Mouse (Mus musculus): ENCODE measurements around the gene Hfe. TPM values are rescaled to one million over a fixed set of nuclear protein-coding genes. Genes with fewer than 3 reads are reported as not detected.

The Hfe gene
- total and polyA plus RNA-seq, 3 experiments = 0.08 to 1.0 (median 0.39) TPM

- TF ChIP-seq UBTF (IDR thresholded peaks at IDR 0.05; ENCODE audit: low read depth, low read length) (0 out of 2 replicates have a peak, but pooled peaks have one; percentile 94), GABPA (IDR thresholded peaks at IDR 0.05; ENCODE audit: insufficient replicate concordance, low read depth, low read length) (no peak), USF2 (conservative IDR thresholded peaks at IDR 0.05; ENCODE audit: low read depth, low read length) (peak; percentile 12; the same call in 1 of the 2 replicates), MYC (IDR thresholded peaks at IDR 0.05; ENCODE audit: low read depth, low read length) (no peak; the same call in 1 of the 2 replicates), ETS1 (conservative IDR thresholded peaks at IDR 0.05; ENCODE audit: low read depth, low read length) (peak; percentile 49; the same call in 1 of the 2 replicates), HCFC1 (IDR thresholded peaks at IDR 0.05; ENCODE audit: low read depth, low read length) (peak; percentile 39; the same call in 1 of the 2 replicates)
Measured at GRCm38 (mm10) chr13:23744421-23745380, 34.0 kb upstream of the Hfe start (continued).

GRCm38 (mm10) chr13:23743963-23744362, 33.3 kb upstream of the Hfe start:
- Histone ChIP-seq H3K9ac (ENCODE audit: insufficient read depth, low read depth) (peak overlapping the region; percentile 74; the same call in 1 of the 2 replicates), H3K9me3 (replicated peaks; ENCODE audit: low read length) (no peaks in the 10 kb centered on the region), H3K4me3 (replicated peaks in 1 of 3; ENCODE audit: low read depth in 2 of 3, low read length in 2 of 3, poor library complexity in 1 of 3) (no peak overlapping the region), H3K27ac (ENCODE audit: insufficient read depth, low read depth) (peak overlapping the region; percentile 62), H3K79me2 (replicated peaks; ENCODE audit: control insufficient read depth, extremely low read depth, insufficient read depth, poor library complexity, severe bottlenecking) (no peaks in the 10 kb centered on the region), H3K36me3 (replicated peaks in 1 of 2; ENCODE audit: control insufficient read depth in 1 of 2, insufficient read depth in 1 of 2, low read length in 1 of 2) (no peaks in the 10 kb centered on the region), H3K27me3 (replicated peaks) (no peaks in the 10 kb centered on the region), H3K4me2 (ENCODE audit: insufficient read depth, low read depth, poor library complexity, severe bottlenecking) (peak overlapping the region; percentile 21; the same call in 1 of the 2 replicates), H3K4me1 (ENCODE audit: control insufficient read depth in 1 of 2, insufficient read depth in 2 of 2) (peaks cover 3 to 33% of the 10 kb centered on the region in 2 experiments; a peak in 3 of 4 replicates)
- DNase-seq (ENCODE audit: extremely low read depth) = peak; percentile 46
- TF ChIP-seq JUND (conservative IDR thresholded peaks at IDR 0.05; ENCODE audit: low read depth, low read length) (0 out of 2 replicates have a peak, but pooled peaks have one; percentile 7), ZC3H11A (IDR thresholded peaks at IDR 0.05; ENCODE audit: low read depth, low read length) (no peak), ELF1 (IDR thresholded peaks at IDR 0.05; ENCODE audit: low read depth, low read length) (no peak)
- dilution Hi-C loops (cut with MboI; ENCODE audit: extremely low pct_ligation_motif_present, extremely low pct_unique_long_range_greater_than_20kb, low sequenced_read_pairs) (loop anchor here (10.0 kb wide), 1 partner anchor 49 kb away; the partner anchor contains the start of genes Hist1h1t and Hist1h4c), in situ Hi-C loops (cut with MboI; ENCODE audit: low pct_ligation_motif_present, low pct_unique_long_range_greater_than_20kb, low sequenced_read_pairs) (no loop called here)

GRCm38 (mm10) chr13:23743215-23743614, 32.6 kb upstream of the Hfe start:
- dilution Hi-C loops (cut with MboI; ENCODE audit: extremely low pct_ligation_motif_present, extremely low pct_unique_long_range_greater_than_20kb, low sequenced_read_pairs) = loop anchor here (10.0 kb wide), 1 partner anchor 48 kb away; the partner anchor contains the start of genes Hist1h1t and Hist1h4c
- H3K4me3 ChIP-seq (replicated peaks in 1 of 3; ENCODE audit: low read depth in 2 of 3, low read length in 2 of 3, poor library complexity in 1 of 3) = no peak overlapping the region
- peak overlapping the region; percentile 69 for H3K27ac ChIP-seq (ENCODE audit: insufficient read depth, low read depth)

More at GRCm38 (mm10) chr13:23743215-23743614, 32.6 kb upstream of the Hfe start:
- Histone ChIP-seq H3K79me2 (replicated peaks; ENCODE audit: control insufficient read depth, extremely low read depth, insufficient read depth, poor library complexity, severe bottlenecking) (no peaks in the 10 kb centered on the region), H3K36me3 (replicated peaks in 1 of 2; ENCODE audit: control insufficient read depth in 1 of 2, insufficient read depth in 1 of 2, low read length in 1 of 2) (no peaks in the 10 kb centered on the region), H3K27me3 (replicated peaks) (no peaks in the 10 kb centered on the region), H3K4me1 (ENCODE audit: control insufficient read depth in 1 of 2, insufficient read depth in 2 of 2) (peaks cover 3 to 27% of the 10 kb centered on the region in 2 experiments; a peak in 3 of 4 replicates), H3K9ac (ENCODE audit: insufficient read depth, low read depth) (no peak overlapping the region; the same call in 1 of the 2 replicates), H3K4me2 (ENCODE audit: insufficient read depth, low read depth, poor library complexity, severe bottlenecking) (no peak overlapping the region), H3K9me3 (replicated peaks; ENCODE audit: low read length) (no peaks in the 10 kb centered on the region)
- DNase-seq (ENCODE audit: extremely low read depth) = peak; percentile 29
- TF ChIP-seq POLR2A (IDR thresholded peaks at IDR 0.05; ENCODE audit: low read depth, low read length) = no peak
- TF ChIP-seq BHLHE40 (IDR thresholded peaks at IDR 0.05; ENCODE audit: low read depth, low read length) = no peak
- no peak for TF ChIP-seq HCFC1 (IDR thresholded peaks at IDR 0.05; ENCODE audit: low read depth, low read length)
- TF ChIP-seq JUN (IDR thresholded peaks at IDR 0.05; ENCODE audit: insufficient read depth, low read depth, low read length) = no peak
- TF ChIP-seq EP300 (IDR thresholded peaks at IDR 0.05; ENCODE audit: low read length) = no peak
- no peak for TF ChIP-seq USF2 (conservative IDR thresholded peaks at IDR 0.05; ENCODE audit: low read depth, low read length)
- TF ChIP-seq ZMIZ1 (IDR thresholded peaks at IDR 0.05; ENCODE audit: low read depth, low read length) = no peak
- TF ChIP-seq SMC3 (IDR thresholded peaks at IDR 0.05; ENCODE audit: low read depth, low read length) = no peak
- no peak for TF ChIP-seq CHD1 (IDR thresholded peaks at IDR 0.05; ENCODE audit: low read depth, low read length)
- no peak for TF ChIP-seq ZNF384 (IDR thresholded peaks at IDR 0.05; ENCODE audit: low read depth, low read length)
- TF ChIP-seq MYC (IDR thresholded peaks at IDR 0.05; ENCODE audit: low read depth, low read length) = no peak
- no peak for TF ChIP-seq MEF2A (IDR thresholded peaks at IDR 0.05; ENCODE audit: borderline replicate concordance, low read depth, low read length)
- no peak for TF ChIP-seq UBTF (IDR thresholded peaks at IDR 0.05; ENCODE audit: low read depth, low read length)
- no peak for TF ChIP-seq ELF1 (IDR thresholded peaks at IDR 0.05; ENCODE audit: low read depth, low read length)
- no peak for TF ChIP-seq JUND (conservative IDR thresholded peaks at IDR 0.05; ENCODE audit: low read depth, low read length)
- TF ChIP-seq NELFE (IDR thresholded peaks at IDR 0.05; ENCODE audit: low read depth, low read length) = no peak
- no peak for TF ChIP-seq TBP (conservative IDR thresholded peaks at IDR 0.05; ENCODE audit: low read depth, low read length)
- in situ Hi-C loops (cut with MboI; ENCODE audit: low pct_ligation_motif_present, low pct_unique_long_range_greater_than_20kb, low sequenced_read_pairs) = no loop called here

Measured in CH12.LX (cell line).